Mouse (Mus musculus): Measurements from ENCODE around the gene Nmnat3.
"Not testable (repeated sequence)": the region's sequence is repeated elsewhere in the genome, so short reads cannot be mapped to it uniquely, and the experiment has no call there.

Gene Nmnat3

GRCm38 (mm10) chr9:98287135-98287534, at the start of gene Nmnat3:
Gene Nmnat3 (plus strand): TSS chr9:98287435.
- DNase-seq (ENCODE audit: low spot score), result not testable (repeated sequence)

GRCm38 (mm10) chr9:98243481-98243880, 43.8 kb upstream of the Nmnat3 start:
- DNase-seq (ENCODE audit: low spot score), result peak; percentile 5

- DNase-seq (ENCODE audit: low spot score), result no peak
These were observed 43.0 kb upstream of the Nmnat3 start for GRCm38 (mm10) chr9:98244223-98244622.

GRCm38 (mm10) chr9:98245226-98245625, 42.0 kb upstream of the Nmnat3 start:
- no peak for DNase-seq (ENCODE audit: low spot score)

GRCm38 (mm10) chr9:98246351-98246750, 40.9 kb upstream of the Nmnat3 start:
- no peak for DNase-seq (ENCODE audit: low spot score)

GRCm38 (mm10) chr9:98260210-98260609, 27.0 kb upstream of the Nmnat3 start:
- DNase-seq (ENCODE audit: low spot score), result peak; percentile 24

- DNase-seq (ENCODE audit: low spot score), result no peak
These were observed 25.7 kb upstream of the Nmnat3 start for GRCm38 (mm10) chr9:98261461-98262011.

- DNase-seq (ENCODE audit: low spot score), result no peak
These were observed 22.3 kb upstream of the Nmnat3 start for GRCm38 (mm10) chr9:98264916-98265315.

- DNase-seq (ENCODE audit: low spot score), result no peak
These were observed 14.5 kb upstream of the Nmnat3 start for GRCm38 (mm10) chr9:98272734-98273133.

GRCm38 (mm10) chr9:98275080-98275479, 12.2 kb upstream of the Nmnat3 start:
- DNase-seq (ENCODE audit: low spot score), result no peak

GRCm38 (mm10) chr9:98280162-98280561, 7.1 kb upstream of the Nmnat3 start:
- no peak for DNase-seq (ENCODE audit: low spot score)

- DNase-seq (ENCODE audit: low spot score), result no peak
These were observed 1.5 kb upstream of the Nmnat3 start for GRCm38 (mm10) chr9:98285606-98286301.

- DNase-seq (ENCODE audit: low spot score), result no peak
These were observed 2.4 kb downstream of the Nmnat3 start for GRCm38 (mm10) chr9:98289665-98290064.

- DNase-seq (ENCODE audit: low spot score), result no peak
These were observed 3.4 kb downstream of the Nmnat3 start for GRCm38 (mm10) chr9:98290591-98290990.

- peak; percentile 58 for DNase-seq (ENCODE audit: low spot score)
These were observed 9.4 kb downstream of the Nmnat3 start for GRCm38 (mm10) chr9:98296383-98297201.

GRCm38 (mm10) chr9:98297234-98297936, 10.2 kb downstream of the Nmnat3 start:
- peak; percentile 21 for DNase-seq (ENCODE audit: low spot score)

GRCm38 (mm10) chr9:98297937-98298595, 10.8 kb downstream of the Nmnat3 start:
- DNase-seq (ENCODE audit: low spot score), result no peak

- no peak for DNase-seq (ENCODE audit: low spot score)
These were observed 11.5 kb downstream of the Nmnat3 start for GRCm38 (mm10) chr9:98298761-98299160.

GRCm38 (mm10) chr9:98299235-98299634, 12.0 kb downstream of the Nmnat3 start:
- no peak for DNase-seq (ENCODE audit: low spot score)

- DNase-seq (ENCODE audit: low spot score), result no peak
These were observed 13.3 kb downstream of the Nmnat3 start for GRCm38 (mm10) chr9:98300582-98300981.

GRCm38 (mm10) chr9:98307011-98307410, 19.8 kb downstream of the Nmnat3 start:
- no peak for DNase-seq (ENCODE audit: low spot score)

All from adipocyte (in vitro differentiated cells).